Mouse (Mus musculus) midbrain, embryonic 15.5 days (tissue): Measurements from ENCODE around the gene Nagpa. TPM values are rescaled to one million over a fixed set of nuclear protein-coding genes. Genes with fewer than 3 reads are reported as not detected.

Experiments
- ATAC-seq: fragments of 200-750 bp; cut with Nextera tagmentation; replicated peaks from 2 replicates; pipeline ENCODE4 v1.8.0; 2017; ENCODE audit warnings: moderate TSS enrichment
- H3K27ac ChIP-seq: fragments of 300-500 bp; sonication (generic); 2 replicates; pipeline ENCODE4 v1.5.1; 2015; ENCODE audit warnings: mild to moderate bottlenecking, inconsistent platforms
- H3K27me3 ChIP-seq: fragments of 300-500 bp; sonication (generic); replicated peaks from 2 replicates; pipeline ENCODE4 v1.6.1; 2015; ENCODE audit warnings: inconsistent platforms
- H3K36me3 ChIP-seq: fragments of 300-500 bp; sonication (generic); replicated peaks from 2 replicates; pipeline ENCODE4 v1.6.1; 2015; ENCODE audit warnings: inconsistent platforms
- H3K4me1 ChIP-seq: fragments of 300-500 bp; sonication (generic); 2 replicates; pipeline ENCODE4 v1.6.1; 2015; ENCODE audit warnings: inconsistent platforms
- H3K4me2 ChIP-seq: fragments of 300-500 bp; sonication (generic); 2 replicates; pipeline ENCODE4 v1.6.1; 2015; ENCODE audit warnings: inconsistent platforms, mild to moderate bottlenecking, moderate library complexity
- H3K4me3 ChIP-seq: fragments of 300-500 bp; sonication (generic); 2 replicates; pipeline ENCODE4 v1.5.1; 2015; ENCODE audit warnings: mild to moderate bottlenecking, inconsistent platforms
- H3K9ac ChIP-seq: fragments of 300-500 bp; sonication (generic); 2 replicates; pipeline ENCODE4 v1.6.1; 2015; ENCODE audit warnings: mild to moderate bottlenecking, inconsistent platforms
- H3K9me3 ChIP-seq: fragments of 300-500 bp; sonication (generic); 2 replicates; pipeline ENCODE4 v1.6.1; 2016; ENCODE audit warnings: inconsistent platforms
- WGBS: fragments of 180-500 bp; shearing (Covaris S2); methylation state at CpG from one replicate; pipeline ENCODE4 v1.1.7; 2015; ENCODE audit warnings: mixed read lengths; 5-methylcytosine and 5-hydroxymethylcytosine counted together
- polyA plus RNA-seq: library from polyadenylated mRNA; unstranded; fragments of >200 nt; fragmentation: Nextera tagmentation; extraction: Ambion mirVana; gene quantifications from 2 replicates; pipeline ENCODE4 v1.2.1, GENCODE M21; 2015

Gene Nagpa
- polyA plus RNA-seq, 1 experiment from 2014 or later: 11.4 TPM

- H3K9ac ChIP-seq: no peak overlapping the region
- H3K4me3 ChIP-seq: no peak overlapping the region
- H3K36me3 ChIP-seq: no peaks in the 10 kb centered on the region
- no peaks in the 10 kb centered on the region for H3K9me3 ChIP-seq
- H3K4me2 ChIP-seq: no peak overlapping the region
- 53% methylated on average over 4 of the region's 4 CpGs for WGBS
- H3K4me1 ChIP-seq: no peaks in the 10 kb centered on the region
- H3K27ac ChIP-seq: no peak overlapping the region
- peaks cover 3% of the 10 kb centered on the region; the same call in 1 of the 2 replicates for H3K27me3 ChIP-seq
- ATAC-seq: no peak
These were observed 17.6 kb upstream of the Nagpa start for GRCm38 (mm10) chr16:5221403-5221802.

- Histone ChIP-seq H3K27me3 (peaks cover 3% of the 10 kb centered on the region; the same call in 1 of the 2 replicates), H3K36me3 (no peaks in the 10 kb centered on the region), H3K9ac (no peak overlapping the region), H3K4me2 (no peak overlapping the region), H3K4me1 (no peaks in the 10 kb centered on the region), H3K4me3 (no peak overlapping the region), H3K27ac (no peak overlapping the region), H3K9me3 (no peaks in the 10 kb centered on the region)
- WGBS: 64% methylated on average over 5 of the region's 5 CpGs
- ATAC-seq: no peak
These were observed 13.7 kb upstream of the Nagpa start for GRCm38 (mm10) chr16:5217341-5218133.

- Histone ChIP-seq H3K9me3 (no peaks in the 10 kb centered on the region), H3K4me1 (no peaks in the 10 kb centered on the region), H3K9ac (no peak overlapping the region), H3K4me2 (no peak overlapping the region), H3K27me3 (0 out of 2 replicates have a peak, but pooled peaks cover 3% of the 10 kb centered on the region), H3K4me3 (no peak overlapping the region), H3K36me3 (no peaks in the 10 kb centered on the region), H3K27ac (no peak overlapping the region)
- WGBS: 72% methylated on average over 6 of the region's 6 CpGs
- no peak for ATAC-seq
These were observed 12.9 kb upstream of the Nagpa start for GRCm38 (mm10) chr16:5216686-5217085.

GRCm38 (mm10) chr16:5214126-5214525 lies 10.3 kb upstream of the Nagpa start:
- no peak for ATAC-seq
- H3K27ac ChIP-seq: no peak overlapping the region
- H3K4me1 ChIP-seq: no peaks in the 10 kb centered on the region
- WGBS: 93% methylated on average over 2 of the region's 2 CpGs
- H3K4me2 ChIP-seq: no peak overlapping the region
- no peaks in the 10 kb centered on the region for H3K36me3 ChIP-seq
- H3K9me3 ChIP-seq: no peaks in the 10 kb centered on the region
- no peak overlapping the region for H3K4me3 ChIP-seq
- no peak overlapping the region for H3K9ac ChIP-seq
- H3K27me3 ChIP-seq: no peaks in the 10 kb centered on the region

GRCm38 (mm10) chr16:5212150-5212549 lies 8.3 kb upstream of the Nagpa start:
- ATAC-seq: no peak
- Histone ChIP-seq H3K27me3 (no peaks in the 10 kb centered on the region), H3K4me3 (no peak overlapping the region), H3K9me3 (no peaks in the 10 kb centered on the region), H3K36me3 (no peaks in the 10 kb centered on the region), H3K9ac (no peak overlapping the region), H3K4me2 (no peak overlapping the region), H3K4me1 (no peaks in the 10 kb centered on the region), H3K27ac (no peak overlapping the region)
- WGBS: 86% methylated on average over 3 of the region's 3 CpGs

GRCm38 (mm10) chr16:5210365-5210764 lies 6.6 kb upstream of the Nagpa start:
- 70% methylated on average over 2 of the region's 2 CpGs for WGBS
- Histone ChIP-seq H3K27ac (no peak overlapping the region), H3K36me3 (no peaks in the 10 kb centered on the region), H3K9ac (no peak overlapping the region), H3K4me2 (no peak overlapping the region), H3K9me3 (no peaks in the 10 kb centered on the region), H3K4me3 (no peak overlapping the region), H3K4me1 (no peaks in the 10 kb centered on the region), H3K27me3 (0 out of 2 replicates have a peak, but pooled peaks cover 4% of the 10 kb centered on the region)
- ATAC-seq: no peak

- Histone ChIP-seq H3K4me3 (no peak overlapping the region), H3K4me1 (peaks cover 10% of the 10 kb centered on the region), H3K27ac (no peak overlapping the region), H3K27me3 (0 out of 2 replicates have a peak, but pooled peaks cover 13% of the 10 kb centered on the region), H3K9ac (no peak overlapping the region), H3K36me3 (no peaks in the 10 kb centered on the region), H3K4me2 (no peak overlapping the region), H3K9me3 (no peaks in the 10 kb centered on the region)
- WGBS: 75% methylated on average over 5 of the region's 5 CpGs
- no peak for ATAC-seq
These were observed 2.2 kb upstream of the Nagpa start for GRCm38 (mm10) chr16:5206051-5206450.

GRCm38 (mm10) chr16:5205431-5205970 lies 1.7 kb upstream of the Nagpa start:
- Histone ChIP-seq H3K4me3 (no peak overlapping the region), H3K9ac (no peak overlapping the region), H3K27me3 (0 out of 2 replicates have a peak, but pooled peaks cover 13% of the 10 kb centered on the region), H3K9me3 (no peaks in the 10 kb centered on the region), H3K36me3 (no peaks in the 10 kb centered on the region), H3K4me2 (no peak overlapping the region), H3K4me1 (peaks cover 10% of the 10 kb centered on the region), H3K27ac (no peak overlapping the region)
- 89% methylated on average over 5 of the region's 5 CpGs for WGBS
- no peak for ATAC-seq

- peak; percentile 68 for ATAC-seq
- Histone ChIP-seq H3K27ac (no peak overlapping the region), H3K9me3 (no peaks in the 10 kb centered on the region), H3K4me1 (peaks cover 10% of the 10 kb centered on the region), H3K4me3 (peak overlapping the region; percentile 83), H3K27me3 (0 out of 2 replicates have a peak, but pooled peaks cover 13% of the 10 kb centered on the region), H3K36me3 (no peaks in the 10 kb centered on the region), H3K4me2 (peak overlapping the region; percentile 95), H3K9ac (peak overlapping the region; percentile 62)
- WGBS: 2% methylated on average over 36 of the region's 36 CpGs
These were observed 612 bp downstream of the Nagpa start for GRCm38 (mm10) chr16:5203200-5203599.

GRCm38 (mm10) chr16:5202681-5203080 lies 1.1 kb downstream of the Nagpa start:
- no peaks in the 10 kb centered on the region for H3K9me3 ChIP-seq
- ATAC-seq: no peak
- no peak overlapping the region for H3K27ac ChIP-seq
- peak overlapping the region; percentile 95 for H3K4me2 ChIP-seq
- H3K9ac ChIP-seq: no peak overlapping the region
- WGBS: 14% methylated on average over 4 of the region's 4 CpGs
- H3K4me3 ChIP-seq: peak overlapping the region; percentile 83
- peaks cover 10% of the 10 kb centered on the region for H3K4me1 ChIP-seq
- 0 out of 2 replicates have a peak, but pooled peaks cover 13% of the 10 kb centered on the region for H3K27me3 ChIP-seq
- no peaks in the 10 kb centered on the region for H3K36me3 ChIP-seq

GRCm38 (mm10) chr16:5195080-5195479 lies 8.7 kb downstream of the Nagpa start:
- Histone ChIP-seq H3K27me3 (no peaks in the 10 kb centered on the region), H3K4me1 (no peaks in the 10 kb centered on the region), H3K27ac (no peak overlapping the region), H3K4me3 (no peak overlapping the region), H3K9ac (no peak overlapping the region), H3K9me3 (no peaks in the 10 kb centered on the region), H3K4me2 (no peak overlapping the region), H3K36me3 (no peaks in the 10 kb centered on the region)
- WGBS: 34% methylated on average over 6 of the region's 6 CpGs
- ATAC-seq: no peak

GRCm38 (mm10) chr16:5186234-5186633 lies 17.6 kb downstream of the Nagpa start:
- H3K9ac ChIP-seq: no peak overlapping the region
- no peak overlapping the region for H3K4me3 ChIP-seq
- no peaks in the 10 kb centered on the region for H3K9me3 ChIP-seq
- H3K4me2 ChIP-seq: no peak overlapping the region
- no peaks in the 10 kb centered on the region for H3K36me3 ChIP-seq
- ATAC-seq: no peak
- no peaks in the 10 kb centered on the region for H3K4me1 ChIP-seq
- no peak overlapping the region for H3K27ac ChIP-seq
- WGBS: 76% methylated on average over 7 of the region's 7 CpGs
- no peaks in the 10 kb centered on the region for H3K27me3 ChIP-seq

GRCm38 (mm10) chr16:5185691-5186090 lies 18.1 kb downstream of the Nagpa start:
- Histone ChIP-seq H3K9me3 (no peaks in the 10 kb centered on the region), H3K4me2 (no peak overlapping the region), H3K36me3 (no peaks in the 10 kb centered on the region), H3K27me3 (no peaks in the 10 kb centered on the region), H3K4me1 (no peaks in the 10 kb centered on the region), H3K27ac (no peak overlapping the region), H3K9ac (no peak overlapping the region), H3K4me3 (no peak overlapping the region)
- ATAC-seq: no peak
- 68% methylated on average over 7 of the region's 7 CpGs for WGBS
